Mouse (Mus musculus): ENCODE data around the gene Pan2. TPM values are rescaled to one million over a fixed set of nuclear protein-coding genes. Genes with fewer than 3 reads are reported as not detected.

Gene Pan2
- polyA plus RNA-seq, 1 experiment from 2014 or later = 35.2 TPM

DNA sequence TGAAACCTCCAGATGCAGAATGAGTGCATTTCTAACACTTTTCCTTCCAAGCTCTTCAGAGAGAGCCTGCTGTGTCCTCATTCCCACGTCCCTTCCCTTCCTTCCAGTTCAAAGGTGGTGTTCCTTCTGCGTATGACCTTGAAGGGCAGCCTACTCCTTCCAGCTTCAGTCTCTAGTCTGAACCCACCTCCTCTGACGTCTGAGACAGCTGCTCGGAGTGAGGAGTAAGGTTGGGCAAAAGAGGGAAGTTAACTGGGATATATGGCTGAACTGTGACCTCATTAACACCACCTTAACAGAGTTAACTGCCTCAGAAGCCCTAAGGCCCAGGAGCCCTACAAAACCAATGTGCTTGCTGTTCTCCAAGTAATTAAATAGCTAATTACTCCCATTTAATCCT lies 67.5 kb downstream of the Pan2 start:
- H3K9ac ChIP-seq (ENCODE audit: low read length) = no peak overlapping the region
- no peak for ATAC-seq (ENCODE audit: insufficient read depth, low FRiP score, low TSS enrichment)

More for the DNA sequence above, 67.5 kb downstream of the Pan2 start:
- H3K36me3 ChIP-seq (ENCODE audit: control insufficient read depth, insufficient read depth, low read length) = no peaks in the 10 kb centered on the region
- no peak overlapping the region for H3K4me3 ChIP-seq (ENCODE audit: low read depth, low read length)
- no peaks in the 10 kb centered on the region for H3K4me1 ChIP-seq (ENCODE audit: control insufficient read depth, insufficient read depth, low read length)
- no peak for DNase-seq (ENCODE audit: low spot score)
- H3K27me3 ChIP-seq (ENCODE audit: control insufficient read depth, insufficient read depth, low read length) = no peaks in the 10 kb centered on the region
- 47% methylated on average over 4 of the region's 4 CpGs for WGBS
- no peak overlapping the region for H3K4me2 ChIP-seq (ENCODE audit: low read depth)
- no peak overlapping the region for H3K27ac ChIP-seq (ENCODE audit: low read depth, low read length)
- H3K9me3 ChIP-seq (ENCODE audit: control insufficient read depth, low read length) = no peaks in the 10 kb centered on the region

Other genes with a start within 250 kb of the Pan2 start
- 584 and 611 TPM in 2 replicates for gene Ptges3, start 244.4 kb upstream of the Pan2 start, polyA plus RNA-seq (2014; fragmentation: Nextera tagmentation; extraction: Ambion mirVana)
- gene Atp5b, start 220.1 kb upstream of the Pan2 start, polyA plus RNA-seq (2014; fragmentation: Nextera tagmentation; extraction: Ambion mirVana) = 2,381 and 2,418 TPM in 2 replicates
- gene Baz2a, start 211.8 kb upstream of the Pan2 start, polyA plus RNA-seq (2014; fragmentation: Nextera tagmentation; extraction: Ambion mirVana) = 20.3 and 23.5 TPM in 2 replicates
- 17.9 and 19.9 TPM in 2 replicates for gene Rbms2, start 123.0 kb upstream of the Pan2 start, polyA plus RNA-seq (2014; fragmentation: Nextera tagmentation; extraction: Ambion mirVana)
- 1.2 and 1.5 TPM in 2 replicates for gene Gls2, start 108.9 kb upstream of the Pan2 start, polyA plus RNA-seq (2014; fragmentation: Nextera tagmentation; extraction: Ambion mirVana)
- 26.2 and 28.0 TPM in 2 replicates for gene Spryd4, start 91.5 kb upstream of the Pan2 start, polyA plus RNA-seq (2014; fragmentation: Nextera tagmentation; extraction: Ambion mirVana)
- gene Mip, start 77.5 kb upstream of the Pan2 start, polyA plus RNA-seq (2014; fragmentation: Nextera tagmentation; extraction: Ambion mirVana) = not detected in 2 replicates
- 58.7 and 61.2 TPM in 2 replicates for gene Timeless, start 71.3 kb upstream of the Pan2 start, polyA plus RNA-seq (2014; fragmentation: Nextera tagmentation; extraction: Ambion mirVana)
- gene Apon, start 49.2 kb upstream of the Pan2 start, polyA plus RNA-seq (2014; fragmentation: Nextera tagmentation; extraction: Ambion mirVana) = 0.99 TPM in 1 of 2 replicates, not detected in the other
- not detected in 2 replicates for gene Apof, start 34.7 kb upstream of the Pan2 start, polyA plus RNA-seq (2014; fragmentation: Nextera tagmentation; extraction: Ambion mirVana)
- 15.2 and 17.2 TPM in 2 replicates for gene Stat2, start 32.8 kb upstream of the Pan2 start, polyA plus RNA-seq (2014; fragmentation: Nextera tagmentation; extraction: Ambion mirVana)
- gene Il23a, start 4.6 kb upstream of the Pan2 start, polyA plus RNA-seq (2014; fragmentation: Nextera tagmentation; extraction: Ambion mirVana) = not detected in 2 replicates
- 248 and 261 TPM in 2 replicates for gene Cnpy2, start 19.1 kb downstream of the Pan2 start, polyA plus RNA-seq (2014; fragmentation: Nextera tagmentation; extraction: Ambion mirVana)
- 266 and 284 TPM in 2 replicates for gene Cs, start 34.4 kb downstream of the Pan2 start, polyA plus RNA-seq (2014; fragmentation: Nextera tagmentation; extraction: Ambion mirVana)
- gene Coq10a, start 65.7 kb downstream of the Pan2 start, polyA plus RNA-seq (2014; fragmentation: Nextera tagmentation; extraction: Ambion mirVana) = 19.0 and 24.1 TPM in 2 replicates
- 9.5 and 10.4 TPM in 2 replicates for gene Ankrd52, start 73.8 kb downstream of the Pan2 start, polyA plus RNA-seq (2014; fragmentation: Nextera tagmentation; extraction: Ambion mirVana)
- gene Slc39a5, start 97.9 kb downstream of the Pan2 start, polyA plus RNA-seq (2014; fragmentation: Nextera tagmentation; extraction: Ambion mirVana) = not detected in 2 replicates
- 115 and 127 TPM in 2 replicates for gene Nabp2, start 108.2 kb downstream of the Pan2 start, polyA plus RNA-seq (2014; fragmentation: Nextera tagmentation; extraction: Ambion mirVana)
- gene Rnf41, start 108.3 kb downstream of the Pan2 start, polyA plus RNA-seq (2014; fragmentation: Nextera tagmentation; extraction: Ambion mirVana) = 43.5 and 46.8 TPM in 2 replicates
- 124 and 125 TPM in 2 replicates for gene Smarcc2, start 155.9 kb downstream of the Pan2 start, polyA plus RNA-seq (2014; fragmentation: Nextera tagmentation; extraction: Ambion mirVana)
- 776 and 804 TPM in 2 replicates for gene Myl6, start 190.8 kb downstream of the Pan2 start, polyA plus RNA-seq (2014; fragmentation: Nextera tagmentation; extraction: Ambion mirVana)
- 2.4 and 3.5 TPM in 2 replicates for gene Myl6b, start 195.3 kb downstream of the Pan2 start, polyA plus RNA-seq (2014; fragmentation: Nextera tagmentation; extraction: Ambion mirVana)
- gene Esyt1, start 222.5 kb downstream of the Pan2 start, polyA plus RNA-seq (2014; fragmentation: Nextera tagmentation; extraction: Ambion mirVana) = 27.3 and 34.1 TPM in 2 replicates
- gene Zc3h10, start 244.4 kb downstream of the Pan2 start, polyA plus RNA-seq (2014; fragmentation: Nextera tagmentation; extraction: Ambion mirVana) = 16.6 and 18.3 TPM in 2 replicates
- 3,132 and 3,213 TPM in 2 replicates for gene Rpl41, start 246.0 kb downstream of the Pan2 start, polyA plus RNA-seq (2014; fragmentation: Nextera tagmentation; extraction: Ambion mirVana)

All from neural tube, embryonic 11.5 days (tissue).